Mouse (Mus musculus) olfactory bulb, adult 2 months (tissue): Measurements from ENCODE around the gene Stap1.

Source experiments
- CTCF ChIP-seq: fragments of 200-500 bp; IDR thresholded peaks from 2 replicates; pipeline ENCODE4 v1.5.1; 2012; ENCODE audit warnings: low read depth, mild to moderate bottlenecking, low read length, moderate library complexity; ENCODE audit not compliant: insufficient read depth
- POLR2A ChIP-seq: fragments of 200-500 bp; IDR thresholded peaks from 2 replicates; pipeline ENCODE4 v1.6.1; 2012; ENCODE audit warnings: mild to moderate bottlenecking, low read depth, low read length, moderate library complexity; ENCODE audit not compliant: insufficient read depth

- TF ChIP-seq POLR2A (no peak), CTCF (no peak)
These were observed 7.3 kb downstream of the Stap1 start for GRCm38 (mm10) chr5:86078720-86079334.
